Mouse (Mus musculus) c-Kit-positive CD71-positive TER-119-positive erythroid progenitor cells, embryonic 14.5 days (primary cell): Measurements from ENCODE around the gene Jmjd4.
A peak's percentile ranks its signal among the peaks of the same experiment; 100 is the strongest.

Experiments used
- DNase-seq: peaks from one replicate; pipeline ENCODE4 v3.0.0-alpha.2; 2013; ENCODE audit warnings: low spot score

Jmjd4 gene

GRCm38 (mm10) chr11:59449741-59450229, at the start of gene Jmjd4:
TSS of gene Jmjd4 (plus strand) at chr11:59450045.
- DNase-seq = peak; percentile 84

GRCm38 (mm10) chr11:59400876-59401275, 49.0 kb upstream of the Jmjd4 start:
- no peak for DNase-seq

DNA sequence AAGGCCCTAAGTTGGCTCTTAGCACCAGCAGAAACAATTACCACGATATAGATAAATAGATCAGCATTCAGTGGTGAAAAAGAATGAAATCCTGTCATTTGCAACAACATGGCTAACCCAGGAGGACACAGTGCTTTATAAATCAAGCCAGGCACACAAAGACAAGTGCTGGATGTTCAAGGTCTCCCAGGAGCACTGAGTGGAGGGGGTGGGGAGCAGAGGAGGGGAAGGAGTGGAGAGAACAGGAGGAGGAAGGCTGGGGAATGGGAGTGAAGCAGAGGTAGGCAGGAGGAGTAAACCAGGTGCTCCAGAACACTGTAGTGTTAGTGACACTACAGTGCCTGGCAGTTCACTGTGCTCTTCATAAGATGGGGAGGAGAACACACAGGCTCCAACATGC, 44.1 kb upstream of the Jmjd4 start:
- no peak for DNase-seq

GRCm38 (mm10) chr11:59410851-59411250, 39.0 kb upstream of the Jmjd4 start:
- DNase-seq = no peak

GRCm38 (mm10) chr11:59412058-59412457, 37.8 kb upstream of the Jmjd4 start:
- DNase-seq = no peak

GRCm38 (mm10) chr11:59412999-59413863, 36.6 kb upstream of the Jmjd4 start:
- DNase-seq = no peak

DNA sequence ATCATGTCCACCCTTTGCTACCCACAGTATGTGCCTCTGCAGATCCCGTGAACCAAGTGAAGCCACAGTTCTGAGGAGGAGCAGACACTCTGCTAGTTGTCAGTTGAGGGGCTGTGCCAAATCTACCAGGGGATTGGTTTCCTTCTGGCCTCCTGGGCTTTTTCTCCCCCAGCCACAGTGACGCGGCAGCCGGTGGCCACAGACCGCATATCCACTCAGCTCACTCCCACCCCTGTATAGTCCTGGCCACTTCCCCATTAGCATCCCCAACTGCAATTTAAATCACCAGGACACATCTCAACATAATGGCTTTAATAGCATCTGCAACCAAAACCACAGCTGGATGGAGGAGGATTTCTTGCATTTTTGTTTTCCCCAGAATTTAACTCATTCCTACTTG, 31.1 kb upstream of the Jmjd4 start:
- no peak for DNase-seq

- no peak for DNase-seq
Measured at GRCm38 (mm10) chr11:59421436-59421835, 28.4 kb upstream of the Jmjd4 start.

DNA sequence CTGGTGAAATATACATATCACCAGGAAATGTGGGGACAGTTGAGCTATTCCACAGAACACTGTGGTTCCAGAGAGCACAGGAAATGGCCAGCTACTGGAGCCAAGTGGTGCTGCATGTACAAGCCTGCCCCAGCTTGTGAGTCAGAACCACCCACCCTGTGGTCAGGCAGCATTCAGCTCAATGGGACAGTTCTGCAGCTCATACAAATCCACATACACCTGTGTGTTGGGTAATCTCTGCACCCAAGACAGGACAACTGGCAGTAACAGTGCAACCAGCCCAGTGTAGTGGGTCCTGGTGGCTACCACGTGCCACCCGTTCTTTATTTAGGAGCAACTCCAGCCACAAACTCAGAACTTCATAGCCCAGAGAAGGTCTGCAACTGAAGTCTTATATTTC, 27.9 kb upstream of the Jmjd4 start:
- DNase-seq = no peak

DNA sequence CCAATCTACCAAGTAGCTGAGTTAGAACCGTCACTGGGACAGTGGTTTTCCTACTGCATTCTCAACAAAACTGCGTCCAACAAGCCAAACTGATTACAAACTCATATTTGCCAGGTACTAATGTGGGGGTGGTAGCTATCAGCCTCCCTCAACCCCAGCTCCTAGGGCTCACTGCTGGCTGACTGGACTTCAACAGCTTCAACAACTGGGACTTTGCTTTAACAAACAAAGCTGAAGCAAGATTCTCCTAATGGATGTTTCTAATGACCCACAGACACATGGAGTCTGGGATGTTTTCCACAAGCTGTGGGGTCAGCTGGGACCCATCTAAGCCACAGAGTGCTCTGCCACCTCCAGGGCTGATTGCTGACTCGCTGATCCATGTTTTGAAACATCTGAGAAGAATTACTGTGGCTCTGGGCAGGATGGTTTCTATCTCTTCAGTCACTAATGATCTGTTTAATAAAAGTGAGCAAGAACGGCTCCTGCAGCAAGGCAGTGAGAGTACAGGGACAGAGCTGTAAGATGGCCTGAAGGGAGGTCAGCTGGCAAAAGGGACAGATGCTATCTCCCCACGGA, 26.7 kb upstream of the Jmjd4 start:
- DNase-seq = no peak

DNA sequence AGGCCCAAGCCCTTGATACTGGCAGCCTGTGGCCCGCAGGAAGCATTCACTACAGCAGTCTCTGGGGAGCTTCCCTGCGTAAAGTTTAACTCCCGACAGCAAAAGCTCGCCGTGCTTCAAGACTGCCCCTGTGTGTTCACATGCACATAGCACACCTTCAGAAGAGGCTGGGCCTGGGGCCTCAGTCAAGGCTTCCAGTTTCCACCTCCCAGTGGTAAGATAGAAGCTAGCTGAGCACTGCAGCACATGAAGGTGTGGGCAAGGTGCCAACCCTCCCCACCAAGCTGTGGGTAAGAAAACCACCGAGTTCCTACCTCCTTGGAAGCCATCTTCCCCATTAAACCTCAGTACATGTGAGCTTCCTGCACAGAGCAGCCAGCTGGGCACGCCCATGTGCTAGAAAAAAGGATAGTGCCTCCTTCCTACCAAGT, 24.2 kb upstream of the Jmjd4 start:
- DNase-seq = no peak

DNA sequence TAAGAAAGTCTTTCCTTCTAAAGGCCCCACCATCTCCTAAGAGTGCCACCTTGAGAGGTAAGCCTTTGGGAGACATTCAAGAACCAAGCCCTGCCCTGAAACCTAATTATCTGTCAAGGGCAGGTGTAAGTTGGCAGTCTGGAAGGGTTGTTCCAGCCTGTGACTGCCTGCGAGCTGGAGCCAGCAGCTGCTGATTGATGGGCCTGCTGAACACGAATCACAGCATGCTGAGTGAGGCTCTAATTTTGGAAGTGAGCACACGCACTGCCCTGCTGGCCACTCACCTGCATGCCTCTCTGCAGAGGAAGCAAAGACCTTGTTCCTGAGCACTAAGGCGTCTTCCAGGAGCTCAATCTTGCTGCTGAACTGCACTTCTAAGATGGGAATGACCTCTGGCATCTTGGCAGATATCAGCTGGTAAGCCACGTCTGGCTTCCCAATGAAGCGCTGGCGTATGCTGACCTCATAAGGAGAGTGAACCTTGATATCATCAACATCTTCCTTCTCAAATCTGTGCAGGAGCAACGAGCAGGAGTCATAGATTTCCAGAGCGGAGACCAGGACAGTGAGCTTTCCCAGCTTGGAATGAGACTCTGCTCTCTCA, 21.7 kb upstream of the Jmjd4 start:
- no peak for DNase-seq

GRCm38 (mm10) chr11:59429959-59430358, 19.9 kb upstream of the Jmjd4 start:
- DNase-seq = no peak

DNA sequence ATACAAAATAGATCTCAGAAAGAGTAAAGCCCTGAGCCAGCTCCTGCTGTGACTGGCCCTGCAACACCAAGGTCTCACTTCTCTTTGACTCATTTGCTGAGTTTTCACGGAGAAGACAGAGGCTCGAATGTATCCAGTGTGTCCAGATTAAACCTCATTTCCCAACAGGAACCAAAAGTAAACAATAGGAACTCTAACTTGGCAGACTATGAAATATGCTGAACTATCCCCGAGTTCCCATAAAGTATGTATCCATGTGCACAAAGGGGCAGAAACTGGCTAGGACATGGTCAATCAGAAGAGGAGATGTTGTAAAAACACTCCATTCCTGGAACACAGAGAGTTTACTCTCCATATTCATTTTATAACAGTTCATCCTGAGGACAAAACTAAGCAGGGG, 17.6 kb upstream of the Jmjd4 start:
- DNase-seq = no peak

DNA sequence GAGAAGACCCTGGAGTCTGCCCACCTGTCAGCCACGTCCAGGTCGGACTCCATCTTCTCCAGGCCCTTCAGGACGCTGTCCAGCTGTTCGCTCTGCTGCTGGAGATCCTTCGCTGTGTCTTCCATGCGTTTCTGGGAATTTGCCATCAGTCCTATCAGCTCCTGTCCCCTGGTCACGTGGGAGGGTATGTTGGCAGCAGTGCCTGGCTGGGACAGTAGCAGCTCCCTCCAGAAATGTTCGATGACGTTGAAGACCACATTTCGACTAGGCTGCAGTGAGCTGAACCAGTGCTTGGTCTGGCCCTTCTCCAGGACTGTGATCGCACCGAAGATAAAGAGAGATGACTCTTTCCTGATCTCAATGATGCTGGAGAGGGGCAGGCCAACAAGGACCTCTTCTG, 11.9 kb upstream of the Jmjd4 start:
- no peak for DNase-seq

GRCm38 (mm10) chr11:59443102-59443501, 6.7 kb upstream of the Jmjd4 start:
- no peak for DNase-seq

GRCm38 (mm10) chr11:59450230-59450771, 456 bp downstream of the Jmjd4 start:
- peak; percentile 39 for DNase-seq

DNA sequence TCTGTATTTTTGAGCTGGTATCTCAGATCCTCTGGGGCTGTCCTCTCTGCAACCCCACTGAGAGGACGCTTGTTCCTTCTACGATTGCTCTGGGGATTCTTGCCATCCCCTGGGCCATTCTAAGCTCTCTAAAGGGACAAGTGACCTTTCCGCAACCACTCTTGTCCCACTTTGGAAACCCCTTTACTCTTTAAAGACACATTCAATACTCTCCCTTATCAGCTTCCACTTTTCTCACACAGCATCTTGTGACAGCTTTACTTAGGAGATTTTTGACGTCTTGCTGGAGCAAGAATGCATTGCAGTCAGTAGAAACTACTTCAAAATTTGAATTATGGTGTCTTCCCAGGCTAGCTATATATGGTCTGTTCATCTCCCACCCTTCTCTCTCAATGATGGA, 1.2 kb downstream of the Jmjd4 start, which contains the start of gene Snap47:
Gene Snap47 (minus strand): TSS at position 101 of the 400 bp plus-strand sequence.
- no peak for DNase-seq

- no peak for DNase-seq
Measured at GRCm38 (mm10) chr11:59456346-59456745, 6.5 kb downstream of the Jmjd4 start.

GRCm38 (mm10) chr11:59456891-59457290, 7.0 kb downstream of the Jmjd4 start:
- DNase-seq = no peak

DNA sequence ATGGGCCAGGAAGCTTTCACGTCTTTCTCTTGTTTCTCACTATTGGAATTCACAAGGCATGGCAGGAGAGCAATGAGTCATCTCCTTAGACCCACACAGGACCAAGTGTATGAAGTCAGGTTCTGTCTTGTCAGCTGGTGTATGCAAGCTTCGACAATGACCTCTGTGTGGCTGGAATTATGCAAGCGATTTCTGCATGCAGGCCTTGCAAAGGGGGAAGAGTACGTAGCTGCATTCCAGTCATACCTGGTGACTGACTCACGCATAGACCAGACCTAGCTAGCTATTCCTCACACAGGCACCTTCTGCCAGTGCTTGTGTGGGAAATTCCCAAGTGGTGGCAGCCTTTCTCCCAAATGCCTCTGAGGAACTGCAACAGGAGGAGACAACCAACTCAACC, 9.1 kb downstream of the Jmjd4 start:
- DNase-seq = no peak

GRCm38 (mm10) chr11:59460459-59460858, 10.6 kb downstream of the Jmjd4 start:
- no peak for DNase-seq
